Mouse (Mus musculus): Measurements from ENCODE around the gene Hist1h2ab.
A peak's percentile ranks its signal among the peaks of the same experiment; 100 is the strongest.

The Hist1h2ab gene

DNA sequence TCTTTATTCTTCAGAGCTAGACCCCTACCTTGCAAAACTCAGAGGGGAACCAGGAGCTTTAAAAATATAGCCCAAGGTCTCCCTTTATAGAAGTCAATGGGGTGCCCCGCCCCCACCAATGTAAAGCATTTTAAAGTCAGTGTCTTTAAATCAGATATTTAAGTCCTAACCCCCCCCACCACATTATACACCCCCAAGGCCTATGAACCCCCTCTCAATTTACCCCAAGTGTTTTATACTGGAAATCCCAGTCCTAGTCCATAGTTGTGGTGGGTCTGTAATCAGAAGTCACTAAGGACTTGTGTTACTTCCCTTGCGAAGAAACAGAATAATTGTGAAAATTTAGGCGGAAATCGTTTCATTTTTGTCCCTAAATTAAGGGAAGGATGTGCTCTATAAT is 12.9 kb upstream of the Hist1h2ab start:
- no peak for DNase-seq (ENCODE audit: low spot score in 2 of 2)

- DNase-seq (ENCODE audit: low spot score in 2 of 2) = peak; percentile 93 to 95
Measured at GRCm38 (mm10) chr13:23738677-23739068, 12.3 kb upstream of the Hist1h2ab start, which contains the start of gene Hist1h1c. Hist1h1c (plus strand) TSS chr13:23738808.

GRCm38 (mm10) chr13:23739069-23739921 is 11.6 kb upstream of the Hist1h2ab start:
- peak; percentile 96 for DNase-seq (ENCODE audit: low spot score in 2 of 2)

- DNase-seq (ENCODE audit: low spot score in 2 of 2) = no peak
Measured at GRCm38 (mm10) chr13:23739922-23740252, 11.0 kb upstream of the Hist1h2ab start.

DNA sequence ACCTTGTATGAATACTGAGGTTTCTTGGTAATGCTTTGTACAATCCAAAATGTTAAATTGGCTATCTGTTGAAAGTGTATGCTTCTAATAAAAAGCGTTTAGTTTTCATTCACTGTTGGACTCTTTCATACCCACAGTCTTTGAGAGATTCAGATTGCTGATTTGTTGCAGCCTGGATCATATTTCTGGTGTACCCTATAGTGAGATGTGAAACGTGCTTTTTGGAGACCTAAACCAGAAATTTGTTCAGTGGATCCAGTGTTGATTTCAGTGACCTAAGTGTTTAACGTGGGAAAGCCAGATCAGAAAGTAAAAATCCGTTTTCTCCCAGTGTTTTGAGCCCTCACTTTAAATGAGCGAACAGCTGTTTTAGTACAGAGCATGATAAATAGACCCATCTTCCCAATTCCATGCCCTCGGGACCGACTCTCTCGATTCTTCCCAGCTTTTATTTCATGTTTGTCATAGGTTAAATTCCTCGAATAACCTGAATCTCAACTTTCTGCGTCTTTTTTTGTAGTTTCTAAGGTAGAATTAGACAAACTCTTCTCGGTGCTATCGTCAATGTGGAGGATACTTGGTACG is 10.6 kb upstream of the Hist1h2ab start:
- DNase-seq (ENCODE audit: low spot score in 2 of 2) = no peak

- DNase-seq (ENCODE audit: low spot score in 2 of 2) = no peak
Measured at GRCm38 (mm10) chr13:23740910-23741309, 10.0 kb upstream of the Hist1h2ab start.

DNA sequence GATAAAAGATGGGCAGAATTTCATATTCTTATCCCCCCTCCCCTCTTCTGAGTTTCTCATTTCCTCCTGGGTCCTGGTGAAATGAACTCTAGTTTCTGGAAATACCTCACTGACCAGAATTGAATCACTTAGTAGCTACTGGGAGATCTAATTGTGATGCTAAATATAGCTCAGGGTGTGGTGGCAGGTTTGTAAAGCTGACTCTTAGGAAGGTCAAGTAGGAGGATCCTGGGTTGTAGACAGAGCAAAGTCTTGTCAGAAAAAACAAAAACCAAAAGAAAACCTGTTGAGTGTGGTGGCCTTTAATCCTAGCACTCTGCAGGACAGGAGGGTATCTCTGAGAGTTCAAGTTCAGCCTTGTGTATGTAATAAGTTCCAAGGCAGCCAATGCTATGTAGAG is 8.9 kb upstream of the Hist1h2ab start:
- no peak for DNase-seq (ENCODE audit: low spot score in 2 of 2)

- DNase-seq (ENCODE audit: low spot score in 2 of 2) = no peak
Measured at GRCm38 (mm10) chr13:23743215-23743614, 7.7 kb upstream of the Hist1h2ab start.

GRCm38 (mm10) chr13:23743963-23744362 is 7.0 kb upstream of the Hist1h2ab start:
- DNase-seq (ENCODE audit: low spot score in 2 of 2) = no peak

DNA sequence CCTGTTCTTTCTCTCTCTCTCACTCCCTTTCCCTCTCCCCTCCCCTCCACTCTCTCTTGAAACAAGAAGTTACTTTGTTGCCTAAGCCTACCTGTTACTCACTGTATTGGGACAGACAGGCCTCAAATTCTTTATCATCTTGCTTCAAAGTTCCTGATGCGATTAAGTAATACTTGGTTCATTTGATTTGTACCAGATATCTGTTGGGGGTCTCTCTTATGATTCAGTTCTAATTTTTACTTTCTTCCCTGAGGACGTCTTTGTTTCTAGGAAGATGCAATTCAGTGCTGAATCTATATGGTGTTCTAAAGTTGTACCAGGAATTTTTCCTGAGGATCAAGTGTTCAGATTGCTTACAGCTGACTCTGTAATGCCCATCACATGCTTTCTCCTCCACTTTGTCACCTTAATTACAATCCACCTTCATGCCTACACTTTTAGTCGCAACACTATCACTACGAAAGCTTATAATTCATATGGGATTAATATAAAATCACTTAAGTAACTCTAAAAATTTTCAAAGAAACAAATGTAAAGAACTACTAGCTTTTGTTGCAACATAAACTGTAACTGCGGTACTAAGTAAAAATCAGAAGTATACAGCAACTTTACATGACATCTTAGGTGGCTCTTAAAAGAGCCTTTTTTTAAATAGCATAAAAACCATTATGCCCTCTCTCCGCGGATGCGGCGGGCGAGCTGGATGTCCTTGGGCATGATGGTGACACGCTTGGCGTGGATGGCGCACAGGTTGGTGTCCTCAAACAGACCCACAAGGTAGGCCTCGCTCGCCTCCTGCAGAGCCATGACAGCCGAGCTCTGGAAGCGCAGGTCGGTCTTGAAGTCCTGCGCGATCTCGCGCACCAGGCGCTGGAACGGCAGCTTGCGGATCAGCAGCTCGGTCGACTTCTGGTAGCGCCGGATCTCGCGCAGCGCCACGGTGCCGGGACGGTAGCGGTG is 6.2 kb upstream of the Hist1h2ab start:
- DNase-seq (ENCODE audit: low spot score in 2 of 2) = no peak

GRCm38 (mm10) chr13:23745381-23746161 is 5.4 kb upstream of the Hist1h2ab start, which contains the start of gene Hist1h3c:
Hist1h3c (minus strand) TSS chr13:23745602.
- peak; percentile 76 to 89 for DNase-seq (ENCODE audit: low spot score in 2 of 2)

DNA sequence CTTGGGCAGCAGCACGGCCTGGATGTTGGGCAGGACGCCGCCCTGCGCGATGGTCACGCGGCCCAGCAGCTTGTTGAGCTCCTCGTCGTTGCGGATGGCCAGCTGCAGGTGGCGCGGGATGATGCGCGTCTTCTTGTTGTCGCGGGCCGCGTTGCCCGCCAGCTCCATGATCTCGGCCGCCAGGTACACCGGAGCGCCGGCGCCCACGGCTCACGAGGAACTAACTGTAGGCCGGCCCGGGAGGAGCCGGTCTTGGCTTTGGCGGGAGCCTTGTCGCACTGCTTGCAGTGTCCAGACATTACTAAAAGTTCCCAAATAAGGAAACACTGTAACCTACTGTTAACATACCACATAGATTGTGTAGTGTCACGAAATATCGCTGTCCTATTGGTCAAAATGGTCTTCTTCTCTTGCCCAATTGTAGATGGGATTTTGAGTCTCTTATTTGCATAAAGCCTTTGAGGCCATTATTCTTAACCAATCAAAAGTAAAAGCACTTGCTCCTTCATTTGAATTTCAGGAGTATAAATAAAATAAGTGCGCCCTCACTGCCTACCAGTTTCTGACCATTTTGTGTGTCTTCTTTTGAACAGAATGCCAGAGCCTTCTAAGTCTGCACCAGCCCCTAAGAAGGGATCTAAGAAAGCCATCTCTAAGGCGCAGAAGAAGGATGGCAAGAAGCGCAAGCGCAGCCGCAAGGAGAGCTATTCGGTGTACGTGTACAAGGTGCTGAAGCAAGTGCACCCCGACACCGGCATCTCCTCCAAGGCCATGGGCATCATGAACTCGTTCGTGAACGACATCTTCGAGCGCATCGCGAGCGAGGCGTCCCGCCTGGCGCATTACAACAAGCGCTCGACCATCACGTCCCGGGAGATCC is 4.5 kb upstream of the Hist1h2ab start, which contains the start of gene Hist1h2bb:
Gene Hist1h2bb, plus strand, starts transcription at position 534 of the 880 bp plus-strand sequence.
- DNase-seq (ENCODE audit: low spot score in 2 of 2) = peak; percentile 76 to 87

- no peak for DNase-seq (ENCODE audit: low spot score in 2 of 2)
Measured at GRCm38 (mm10) chr13:23747081-23747891, 3.6 kb upstream of the Hist1h2ab start.

- no peak for DNase-seq (ENCODE audit: low spot score in 2 of 2)
Measured at GRCm38 (mm10) chr13:23747892-23748288, 3.0 kb upstream of the Hist1h2ab start.

GRCm38 (mm10) chr13:23749563-23750121 is 1.3 kb upstream of the Hist1h2ab start:
- DNase-seq (ENCODE audit: low spot score in 2 of 2) = no peak

DNA sequence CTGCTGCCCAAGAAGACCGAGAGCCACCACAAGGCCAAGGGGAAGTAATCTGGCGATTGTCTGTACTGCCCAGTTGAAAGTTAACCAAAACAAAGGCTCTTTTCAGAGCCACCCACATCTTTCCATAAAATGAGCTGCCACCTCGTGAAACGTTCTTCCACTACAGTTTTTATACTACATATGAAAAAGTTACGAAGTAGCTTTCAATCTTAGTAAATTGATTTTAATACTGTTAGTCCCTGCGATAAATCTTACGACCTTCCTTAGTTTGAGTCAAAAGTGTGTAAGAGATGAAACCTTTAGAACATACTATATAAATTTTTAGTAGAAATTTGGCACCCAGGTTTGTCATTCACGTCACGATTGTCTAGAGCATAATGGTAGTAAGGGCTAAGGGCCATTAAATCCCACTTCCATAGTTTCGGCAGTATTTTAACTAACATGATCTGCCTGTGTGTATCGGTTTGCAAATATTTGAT is 591 bp downstream of the Hist1h2ab start:
- no peak for DNase-seq (ENCODE audit: low spot score in 2 of 2)

DNA sequence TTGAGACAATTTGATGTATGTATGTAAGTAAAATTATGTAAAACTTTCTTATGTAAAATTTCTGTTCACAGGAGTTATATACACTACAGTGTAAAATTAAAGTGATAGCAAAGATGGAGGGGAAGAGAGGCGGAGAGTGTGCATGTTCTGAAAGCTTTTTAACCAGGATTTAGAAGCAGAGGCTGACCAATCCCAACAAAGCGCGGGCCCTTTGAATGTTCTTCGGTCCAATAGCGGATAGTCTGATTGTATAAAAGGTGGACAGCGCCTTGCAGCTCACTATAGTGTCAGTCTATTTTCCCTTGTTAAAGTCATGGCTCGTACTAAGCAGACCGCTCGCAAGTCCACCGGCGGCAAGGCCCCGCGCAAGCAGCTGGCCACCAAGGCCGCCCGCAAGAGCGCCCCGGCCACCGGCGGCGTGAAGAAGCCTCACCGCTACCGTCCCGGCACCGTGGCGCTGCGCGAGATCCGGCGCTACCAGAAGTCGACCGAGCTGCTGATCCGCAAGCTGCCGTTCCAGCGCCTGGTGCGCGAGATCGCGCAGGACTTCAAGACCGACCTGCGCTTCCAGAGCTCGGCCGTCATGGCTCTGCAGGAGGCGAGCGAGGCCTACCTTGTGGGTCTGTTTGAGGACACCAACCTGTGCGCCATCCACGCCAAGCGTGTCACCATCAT is 1.3 kb downstream of the Hist1h2ab start, which contains the start of gene Hist1h3b:
Gene Hist1h3b, plus strand, starts transcription at position 201 of the 675 bp plus-strand sequence.
- DNase-seq (ENCODE audit: low spot score in 2 of 2) = peak; percentile 83 to 91

DNA sequence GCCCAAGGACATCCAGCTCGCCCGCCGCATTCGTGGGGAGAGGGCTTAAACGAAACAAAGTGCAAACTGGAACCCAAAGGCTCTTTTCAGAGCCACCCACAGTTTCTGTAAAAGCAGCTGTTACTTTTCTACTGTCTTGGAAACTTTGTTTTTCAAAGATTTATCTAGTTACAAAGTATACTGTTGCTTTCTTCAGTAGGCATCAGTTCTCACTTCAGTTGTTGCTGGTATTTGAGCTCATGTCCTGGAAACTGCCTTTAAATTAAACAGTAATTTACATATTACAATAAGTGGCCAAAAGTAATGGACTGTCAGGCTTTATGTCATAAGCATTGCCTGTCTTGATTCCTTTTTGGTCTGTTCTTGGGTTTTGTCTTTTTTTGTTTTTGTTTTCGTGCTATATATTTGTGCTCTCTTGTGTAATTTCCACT is 1.8 kb downstream of the Hist1h2ab start:
- no peak for DNase-seq (ENCODE audit: low spot score in 2 of 2)

Measured in spleen, postnatal 36 days (tissue).